ENCODE assay signal across 16 mouse cellular contexts in the genomic region with DNA sequence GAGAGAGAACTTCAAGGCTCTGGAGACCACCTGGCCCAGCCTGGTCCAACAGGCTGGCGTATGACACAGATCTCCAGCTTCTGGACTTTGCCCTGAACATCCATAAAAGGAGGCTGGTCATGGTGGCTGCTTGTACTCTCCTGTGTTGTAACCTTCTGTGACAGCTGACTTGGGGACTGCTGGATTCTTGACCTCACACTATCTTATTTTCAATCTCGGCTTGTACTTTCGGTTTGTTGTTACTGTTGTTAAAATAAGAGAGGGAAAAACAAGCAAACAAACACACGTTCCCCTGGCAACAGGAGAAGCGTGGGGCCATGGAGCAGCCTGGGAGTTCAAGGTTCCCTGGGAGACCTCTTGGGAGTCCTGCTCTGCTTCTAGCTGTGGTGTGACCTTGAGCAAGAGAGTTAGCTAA. TPM values are rescaled to one million over a fixed set of nuclear protein-coding genes. Genes with fewer than 3 reads are reported as not detected.
DNase-seq lines count a peak whose midpoint lies in the region; ATAC-seq lines count a peak whose summit lies in the region.
"Had no signal": no experiment of that assay in that cellular context is flagged by ENCODE, and none has a peak within 500 bp of the region (broad histone marks: within the 10 kb centered on the region; RNA-seq: fewer than 3 reads in every experiment).

No protein-coding gene starts in this region.

- H3K27me3 ChIP-seq in liver, embryonic 16.5 days (ENCODE audit: control insufficient read depth, insufficient read depth, low read depth, low read length): no peaks in the 10 kb centered on the region
- H3K27me3 ChIP-seq in limb, embryonic 10.5 days (ENCODE audit: low read depth, poor library complexity, severe bottlenecking): peaks cover 7% of the 10 kb centered on the region
- H3K27me3 ChIP-seq: heart, embryonic 15.5 days; hindbrain, embryonic 13.5 days; limb, embryonic 12.5 days; neural tube, embryonic 15.5 days had no signal

- no peak overlapping the region for H3K9ac ChIP-seq in liver, embryonic 16.5 days (ENCODE audit: low read depth, low read length)
- H3K9ac ChIP-seq: heart, embryonic 15.5 days; hindbrain, embryonic 13.5 days; limb, embryonic 12.5 days; neural tube, embryonic 15.5 days had no signal

- peak; percentile 39 for DNase-seq in lung, postnatal 36 days
- DNase-seq in lung, postnatal 10 days: no peak
- DNase-seq in kidney, adult 9 months: peak; percentile 65
- no peak for DNase-seq in limb, embryonic 10.5 days (ENCODE audit: low spot score)
- DNase-seq in gastrocnemius, adult 18-20 months (ENCODE audit: low spot score): no peak
- DNase-seq in left cerebral cortex, postnatal 4 days: no peak
- DNase-seq: cerebellum, adult 9-11 months; gastrocnemius, adult 2 months; heart, adult 11 months; right cerebral cortex, adult 18-20 months had no signal

- peak overlapping the region; percentile 14; the same call in 1 of the 2 replicates for H3K4me2 ChIP-seq in liver, embryonic 16.5 days (ENCODE audit: low read depth, low read length)
- H3K4me2 ChIP-seq: heart, embryonic 15.5 days; hindbrain, embryonic 13.5 days; limb, embryonic 12.5 days; neural tube, embryonic 15.5 days had no signal

- H3K9me3 ChIP-seq in liver, embryonic 16.5 days (replicated peaks; ENCODE audit: control insufficient read depth, low read length): no peaks in the 10 kb centered on the region
- no peaks in the 10 kb centered on the region for H3K9me3 ChIP-seq in limb, embryonic 10.5 days (replicated peaks)
- H3K9me3 ChIP-seq: heart, embryonic 15.5 days; hindbrain, embryonic 13.5 days; limb, embryonic 12.5 days; neural tube, embryonic 15.5 days had no signal

- no peak overlapping the region for H3K4me3 ChIP-seq in liver, embryonic 16.5 days (ENCODE audit: low read depth, low read length)
- no peak overlapping the region for H3K4me3 ChIP-seq in limb, embryonic 10.5 days
- H3K4me3 ChIP-seq: gastrocnemius, adult 2 months; heart, embryonic 15.5 days; hindbrain, embryonic 13.5 days; limb, embryonic 12.5 days; neural tube, embryonic 15.5 days had no signal

- peaks cover 11% of the 10 kb centered on the region for H3K36me3 ChIP-seq in liver, embryonic 16.5 days (ENCODE audit: control insufficient read depth, insufficient read depth)
- no peaks in the 10 kb centered on the region for H3K36me3 ChIP-seq in limb, embryonic 10.5 days
- H3K36me3 ChIP-seq: heart, embryonic 15.5 days; hindbrain, embryonic 13.5 days; limb, embryonic 12.5 days; neural tube, embryonic 15.5 days had no signal

- H3K4me1 ChIP-seq in liver, embryonic 16.5 days (ENCODE audit: control insufficient read depth, low read depth, low read length): peaks cover 57% of the 10 kb centered on the region
- peaks cover 61% of the 10 kb centered on the region for H3K4me1 ChIP-seq in limb, embryonic 10.5 days

- peak; percentile 10; the same call in 1 of the 2 replicates for ATAC-seq in liver, embryonic 16.5 days (ENCODE audit: low read depth)
- ATAC-seq: forebrain, embryonic 16.5 days had no signal

- intact Hi-C loops in left cerebral cortex, postnatal 4 days (cut with DNase I): no loop called here

- H3K27ac ChIP-seq in liver, embryonic 16.5 days (ENCODE audit: low read length): peak overlapping the region; percentile 90
- H3K27ac ChIP-seq in limb, embryonic 10.5 days: no peak overlapping the region
- H3K27ac ChIP-seq: gastrocnemius, adult 2 months; heart, embryonic 15.5 days; hindbrain, embryonic 13.5 days; limb, embryonic 12.5 days; neural tube, embryonic 15.5 days had no signal

- 72% methylated on average over 5 of the region's 5 CpGs for WGBS in liver, embryonic 16.5 days (ENCODE audit: insufficient replicate concordance)
- WGBS in limb, embryonic 10.5 days: 84% methylated on average over 5 of the region's 5 CpGs

RNA-seq across cellular contexts. Expression of a gene that starts 17.7 kb away (rescaled TPM):
- polyA plus RNA-seq in liver, embryonic 16.5 days (2015; fragmentation: Nextera tagmentation; extraction: Ambion mirVana): 111 and 112 TPM in 2 replicates
- polyA plus RNA-seq in limb, embryonic 10.5 days (2016; fragmentation: Nextera tagmentation; extraction: Ambion mirVana): 4.1 and 7.2 TPM in 2 replicates
- total RNA-seq in gastrocnemius, adult 18-20 months (2021): 1 to 10 TPM; 8.5 to 9.4 TPM
- 10 to 100 TPM; 15.4 to 17.4 TPM for total RNA-seq in left cerebral cortex, postnatal 4 days (2021)

Comparison
In these comparisons a context has a peak if more than half of its experiments do, and no peak if none do; other contexts are left out.
1. DNase-seq: peak in lung, postnatal 36 days (single experiment) and kidney, adult 9 months (single experiment); none in lung, postnatal 10 days (single experiment), limb, embryonic 10.5 days (single experiment), gastrocnemius, adult 18-20 months (single experiment) and left cerebral cortex, postnatal 4 days (single experiment).